Mouse (Mus musculus): ENCODE measurements at regions not wholly inside any gene's neighbourhood (a gene's known extent, or its start where the extent isn't known, plus 50 kb on each side); places are given as distances from the start of the nearest gene placed in this dataset.

GRCm38 (mm10) chr13:48746301-48746700, 83.5 kb downstream of the Barx1 start:
- 7% methylated on average over 7 of the region's 7 CpGs for WGBS
- no peaks in the 10 kb centered on the region for H3K36me3 ChIP-seq (ENCODE audit: control insufficient read depth, insufficient read depth, low read length)
- no peak overlapping the region for H3K4me3 ChIP-seq (ENCODE audit: low read depth, low read length)
- peaks cover 4% of the 10 kb centered on the region; the same call in 1 of the 2 replicates for H3K27me3 ChIP-seq (ENCODE audit: control insufficient read depth, insufficient read depth, low read length)
- H3K4me2 ChIP-seq (ENCODE audit: low read depth, severe bottlenecking), result no peak overlapping the region
- H3K9ac ChIP-seq (ENCODE audit: low read length), result no peak overlapping the region
- H3K9me3 ChIP-seq (ENCODE audit: control insufficient read depth, low read length), result no peaks in the 10 kb centered on the region
- DNase-seq (ENCODE audit: low spot score) (no peak), ATAC-seq (ENCODE audit: insufficient number of reproducible peaks, low FRiP score, low TSS enrichment, low read depth) (no peak)
- H3K27ac ChIP-seq (replicated peaks; ENCODE audit: low read depth, low read length), result no peak overlapping the region
- peaks cover 7% of the 10 kb centered on the region for H3K4me1 ChIP-seq (ENCODE audit: control insufficient read depth, insufficient read depth, low read length)

Measured in limb, embryonic 11.5 days (tissue).